Mouse (Mus musculus) forebrain, embryonic 10.5 days (tissue): Measurements from ENCODE around the gene Cox16. TPM values are rescaled to one million over a fixed set of nuclear protein-coding genes. Genes with fewer than 3 reads are reported as not detected.

Experiments
- polyA plus RNA-seq: library from polyadenylated mRNA; unstranded; fragments of >200 nt; fragmentation: Nextera tagmentation; extraction: Ambion mirVana; gene quantifications from 2 replicates; pipeline ENCODE4 v1.2.1, GENCODE M21; 2016

Cox16 gene
- polyA plus RNA-seq, 1 experiment from 2014 or later, result 118 TPM

Other genes with a start within 250 kb of the Cox16 start
- 0.67 and 0.90 TPM in 2 replicates for gene Slc8a3, start 151.9 kb downstream of the Cox16 start, polyA plus RNA-seq
- gene Gm4787, start 105.7 kb downstream of the Cox16 start, polyA plus RNA-seq, result 0.16 and 0.17 TPM in 2 replicates
- 0.50 and 0.55 TPM in 2 replicates for gene Adam4, start 63.2 kb downstream of the Cox16 start, polyA plus RNA-seq
- gene Gm20498, start 47.8 kb upstream of the Cox16 start, polyA plus RNA-seq, result 24.8 and 27.1 TPM in 2 replicates
- 34.3 and 35.4 TPM in 2 replicates for gene Synj2bp, start 47.8 kb upstream of the Cox16 start, polyA plus RNA-seq
- gene Adam21, start 83.3 kb upstream of the Cox16 start, polyA plus RNA-seq, result 0.25 and 0.41 TPM in 2 replicates
- 84.1 and 88.5 TPM in 2 replicates for gene Med6, start 109.9 kb upstream of the Cox16 start, polyA plus RNA-seq
- 3.5 and 4.5 TPM in 2 replicates for gene Ttc9, start 146.1 kb upstream of the Cox16 start, polyA plus RNA-seq